Mouse (Mus musculus) myocyte (in vitro differentiated cells): ENCODE measurements around the gene Pycr2. TPM values are rescaled to one million over a fixed set of nuclear protein-coding genes. Genes with fewer than 3 reads are reported as not detected.

ENCODE experiments used
- H3K27me3 ChIP-seq: one replicate; pipeline ENCODE4 v1.6.1; 2011; ENCODE audit not compliant: control insufficient read depth, insufficient read depth, insufficient read length
- H3K36me3 ChIP-seq: one replicate; pipeline ENCODE4 v1.6.1; 2011; ENCODE audit not compliant: control insufficient read depth, insufficient read depth
- H3K4me2 ChIP-seq: one replicate; pipeline ENCODE4 v1.6.1; 2011; ENCODE audit warnings: low read depth, control low read depth
- H3K4me3 ChIP-seq: one replicate; pipeline ENCODE4 v1.5.1; 2011; ENCODE audit warnings: mild to moderate bottlenecking, control low read depth, moderate library complexity
- H3K79me2 ChIP-seq: one replicate; pipeline ENCODE4 v1.6.1; 2011; ENCODE audit not compliant: control insufficient read depth, insufficient read depth
- H3ac ChIP-seq: one replicate; pipeline ENCODE4 v1.6.1; 2011; ENCODE audit not compliant: control insufficient read depth, insufficient read length
- CEBPB ChIP-seq: IDR thresholded peaks from 2 replicates; pipeline ENCODE4 v1.6.1; 2011; ENCODE audit warnings: mild to moderate bottlenecking, moderate library complexity; ENCODE audit not compliant: poor library complexity, insufficient read depth, severe bottlenecking
- E2F4 ChIP-seq: IDR thresholded peaks from one replicate; pipeline ENCODE4 v1.6.1; 2011; ENCODE audit warnings: mild to moderate bottlenecking, control low read depth, moderate library complexity; ENCODE audit not compliant: insufficient read depth
- MAX ChIP-seq: IDR thresholded peaks from one replicate; pipeline ENCODE4 v1.6.1; 2011; ENCODE audit warnings: low read depth, mild to moderate bottlenecking, control low read depth
- MYOD1 ChIP-seq, 3 experiments: IDR thresholded peaks; one replicate each; pipeline ENCODE4 v1.6.1; 2011; ENCODE audit warnings: control low read depth in 2 of 3, low read depth in 2 of 3, mild to moderate bottlenecking in 2 of 3, moderate library complexity in 1 of 3; ENCODE audit not compliant: insufficient read length in 2 of 3, control insufficient read depth in 1 of 3
- MYOG ChIP-seq, 3 experiments: IDR thresholded peaks; one replicate each; pipeline ENCODE4 v1.6.1; 2011; ENCODE audit warnings: control low read depth in 2 of 3, low read depth in 2 of 3, mild to moderate bottlenecking in 2 of 3; ENCODE audit not compliant: insufficient read length in 2 of 3, control insufficient read depth in 1 of 3, insufficient read depth in 1 of 3
- POLR2A ChIP-seq: IDR thresholded peaks from one replicate; pipeline ENCODE4 v1.6.1; 2011; ENCODE audit warnings: low read depth, mild to moderate bottlenecking, control low read depth, moderate library complexity; ENCODE audit not compliant: insufficient read length
- POLR2AphosphoS2 ChIP-seq: IDR thresholded peaks from one replicate; pipeline ENCODE4 v1.6.1; 2011; ENCODE audit warnings: low read depth, control low read depth; ENCODE audit not compliant: insufficient read length
- REST ChIP-seq: IDR thresholded peaks from one replicate; pipeline ENCODE4 v1.6.1; 2011; ENCODE audit warnings: mild to moderate bottlenecking, control low read depth, moderate library complexity; ENCODE audit not compliant: insufficient read depth, insufficient read length
- SRF ChIP-seq: IDR thresholded peaks from one replicate; pipeline ENCODE4 v1.6.1; 2011; ENCODE audit warnings: low read depth; ENCODE audit not compliant: control insufficient read depth, insufficient read length
- TCF12 ChIP-seq: IDR thresholded peaks from one replicate; pipeline ENCODE4 v1.6.1; 2011; ENCODE audit warnings: mild to moderate bottlenecking, control low read depth; ENCODE audit not compliant: poor library complexity, insufficient read depth, severe bottlenecking
- TCF3 ChIP-seq: IDR thresholded peaks from one replicate; pipeline ENCODE4 v1.6.1; 2011; ENCODE audit warnings: low read depth, control low read depth; ENCODE audit not compliant: insufficient read length
- USF1 ChIP-seq: IDR thresholded peaks from one replicate; pipeline ENCODE4 v1.6.1; 2011; ENCODE audit warnings: low read depth, mild to moderate bottlenecking, control low read depth, moderate library complexity
- polyA plus RNA-seq: library from polyadenylated mRNA; unstranded; fragments of >200 nt; fragmentation: generic; extraction: Trizol; gene quantifications from one replicate; pipeline ENCODE4 v1.2.1, GENCODE M21; 2012; ENCODE audit warnings: missing spikeins

The Pycr2 gene
- polyA plus RNA-seq, 1 experiment = 52.6 TPM

DNA sequence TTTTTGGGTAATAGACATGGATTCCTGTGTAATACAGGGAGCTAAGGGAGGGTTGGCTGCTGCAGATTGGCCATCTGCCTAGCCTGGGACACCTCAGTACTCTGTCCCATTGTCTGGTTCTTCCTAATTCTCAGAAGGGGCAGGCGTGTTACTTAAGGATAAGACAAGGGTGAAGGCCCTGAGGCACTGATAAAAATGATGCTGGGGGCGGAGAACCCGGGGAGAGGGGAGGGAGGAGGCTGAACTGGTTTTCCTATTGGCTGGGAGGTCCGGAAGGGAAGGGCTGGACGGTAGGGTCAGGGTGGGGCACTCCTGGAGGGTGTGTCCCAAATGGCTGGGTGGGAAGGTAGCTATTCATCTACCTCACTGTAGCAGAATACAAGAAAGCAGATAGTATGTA is 1.2 kb upstream of the Pycr2 start:
- H3K79me2 ChIP-seq = peaks cover 17% of the 10 kb centered on the region
- no peak overlapping the region for H3K4me2 ChIP-seq
- peak overlapping the region; percentile 64 for H3K4me3 ChIP-seq
- no peaks in the 10 kb centered on the region for H3K36me3 ChIP-seq
- TF ChIP-seq TCF12 (no peak), MYOG (IDR thresholded peaks at IDR 0.05; ENCODE audit: control insufficient read depth in 1 of 3, insufficient read depth in 1 of 3, insufficient read length in 2 of 3, low read depth in 2 of 3) (no peak), POLR2A (no peak), REST (no peak), CEBPB (no peak), SRF (no peak), E2F4 (no peak), POLR2AphosphoS2 (no peak)
- H3K27me3 ChIP-seq = peaks cover 15% of the 10 kb centered on the region
- H3ac ChIP-seq = no peak overlapping the region

- TF ChIP-seq CEBPB = no peak
- TF ChIP-seq USF1 = no peak
- Histone ChIP-seq H3K79me2 (peaks cover 17% of the 10 kb centered on the region), H3ac (peak overlapping the region; percentile 84), H3K4me3 (peak overlapping the region; percentile 64), H3K4me2 (peak overlapping the region; percentile 95), H3K36me3 (no peaks in the 10 kb centered on the region), H3K27me3 (peaks cover 13% of the 10 kb centered on the region)
Observed at GRCm38 (mm10) chr1:180903666-180904038, 441 bp upstream of the Pycr2 start.

GRCm38 (mm10) chr1:180904815-180905080 is 655 bp downstream of the Pycr2 start:
- Histone ChIP-seq H3ac (peak overlapping the region; percentile 84), H3K27me3 (peaks cover 5% of the 10 kb centered on the region), H3K79me2 (peaks cover 17% of the 10 kb centered on the region), H3K4me3 (peak overlapping the region; percentile 64), H3K4me2 (peak overlapping the region; percentile 87), H3K36me3 (peaks cover 3% of the 10 kb centered on the region)
- TF ChIP-seq POLR2A = no peak
- no peak for TF ChIP-seq USF1
- TF ChIP-seq POLR2AphosphoS2 = no peak
- no peak for TF ChIP-seq SRF
- TF ChIP-seq CEBPB = no peak
- TF ChIP-seq MYOG (IDR thresholded peaks at IDR 0.05; ENCODE audit: control insufficient read depth in 1 of 3, insufficient read depth in 1 of 3, insufficient read length in 2 of 3, low read depth in 2 of 3) = no peak
- no peak for TF ChIP-seq TCF12
- TF ChIP-seq MAX = no peak
- no peak for TF ChIP-seq TCF3

DNA sequence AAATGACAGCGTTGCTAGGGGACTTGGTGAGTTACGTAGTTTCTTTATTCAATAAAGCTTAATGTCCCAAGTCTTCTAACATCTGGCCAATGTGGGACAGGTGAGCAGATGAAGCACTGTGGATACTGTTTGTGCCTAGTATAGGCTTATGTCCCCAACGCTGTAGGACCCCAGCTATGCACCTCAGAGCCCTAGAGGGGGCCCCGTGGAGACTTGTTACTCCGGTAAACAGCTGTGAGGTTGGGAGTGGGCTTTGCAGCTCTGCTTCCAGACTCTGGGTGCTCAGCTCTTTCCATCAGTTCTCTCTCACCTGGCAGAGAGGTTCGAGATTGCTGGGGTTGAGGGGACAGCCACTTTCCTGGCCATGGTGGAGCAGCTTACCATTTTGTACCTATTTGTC is 1.2 kb downstream of the Pycr2 start:
- Histone ChIP-seq H3K36me3 (peaks cover 3% of the 10 kb centered on the region), H3K27me3 (no peaks in the 10 kb centered on the region), H3K79me2 (peaks cover 17% of the 10 kb centered on the region), H3K4me2 (peak overlapping the region; percentile 87), H3K4me3 (peak overlapping the region; percentile 64), H3ac (no peak overlapping the region)
- TF ChIP-seq MYOD1 (IDR thresholded peaks at IDR 0.05; ENCODE audit: control insufficient read depth in 1 of 3, insufficient read length in 2 of 3, low read depth in 2 of 3) (no peak), TCF3 (no peak), CEBPB (no peak), E2F4 (no peak), TCF12 (no peak), SRF (no peak), MAX (no peak), REST (no peak), USF1 (no peak), POLR2A (no peak), MYOG (IDR thresholded peaks at IDR 0.05; ENCODE audit: control insufficient read depth in 1 of 3, insufficient read depth in 1 of 3, insufficient read length in 2 of 3, low read depth in 2 of 3) (no peak), POLR2AphosphoS2 (no peak)

DNA sequence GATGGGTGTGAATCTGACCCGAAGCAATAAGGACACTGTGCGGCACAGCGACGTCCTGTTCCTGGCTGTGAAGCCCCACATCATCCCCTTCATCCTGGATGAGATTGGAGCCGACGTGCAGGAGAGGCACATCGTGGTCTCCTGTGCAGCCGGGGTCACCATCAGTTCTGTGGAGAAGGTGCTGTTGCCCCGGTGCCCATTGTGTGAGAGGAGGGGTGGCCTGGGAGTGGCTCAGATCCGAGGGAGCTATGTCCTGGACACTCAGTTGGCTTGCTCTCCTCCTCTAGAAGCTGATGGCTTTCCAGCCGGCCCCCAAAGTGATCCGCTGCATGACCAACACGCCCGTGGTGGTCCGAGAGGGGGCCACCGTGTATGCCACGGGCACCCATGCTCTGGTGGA is 1.8 kb downstream of the Pycr2 start:
- peaks cover 17% of the 10 kb centered on the region for H3K79me2 ChIP-seq
- peaks cover 3% of the 10 kb centered on the region for H3K36me3 ChIP-seq
- H3K4me3 ChIP-seq = no peak overlapping the region
- TF ChIP-seq POLR2AphosphoS2 (no peak), POLR2A (no peak), SRF (no peak), USF1 (no peak), TCF3 (no peak), MYOD1 (IDR thresholded peaks at IDR 0.05; ENCODE audit: control insufficient read depth in 1 of 3, insufficient read length in 2 of 3, low read depth in 2 of 3) (no peak), TCF12 (no peak), E2F4 (no peak), MAX (no peak), REST (no peak), CEBPB (no peak), MYOG (IDR thresholded peaks at IDR 0.05; ENCODE audit: control insufficient read depth in 1 of 3, insufficient read depth in 1 of 3, insufficient read length in 2 of 3, low read depth in 2 of 3) (no peak)
- no peak overlapping the region for H3K4me2 ChIP-seq
- no peak overlapping the region for H3ac ChIP-seq
- no peaks in the 10 kb centered on the region for H3K27me3 ChIP-seq
